Mouse (Mus musculus): ENCODE results near the gene Ccdc115. TPM values are rescaled to one million over a fixed set of nuclear protein-coding genes. Genes with fewer than 3 reads are reported as not detected.
"Not testable (repeated sequence)": the region's sequence is repeated elsewhere in the genome, so short reads cannot be mapped to it uniquely, and the experiment has no call there.

Gene Ccdc115
- polyA plus RNA-seq, 1 experiment from 2014 or later: 55.1 TPM

DNA sequence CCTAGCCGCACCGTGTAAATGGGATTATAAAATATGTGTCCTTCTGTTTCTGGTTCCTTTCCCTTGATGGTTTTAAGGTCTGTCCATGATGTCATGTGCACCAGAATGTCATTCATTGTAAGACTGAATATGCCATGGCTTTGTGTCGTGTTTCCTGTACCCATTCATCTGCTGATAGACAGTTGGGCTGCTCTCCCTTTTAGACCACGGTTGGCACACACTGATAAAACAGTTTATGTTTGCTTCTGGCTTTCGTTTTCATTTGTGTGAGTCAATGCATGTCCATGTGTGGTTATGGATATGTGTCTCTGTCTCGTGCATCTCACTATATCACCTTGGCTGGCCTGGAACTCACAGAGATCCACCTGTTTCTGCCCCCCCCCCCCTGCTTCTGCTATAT lies 26.0 kb upstream of the Ccdc115 start:
- no peak for DNase-seq (ENCODE audit: low spot score)
- H3K9me3 ChIP-seq: no peaks in the 10 kb centered on the region
- H3K27ac ChIP-seq (replicated peaks): no peak overlapping the region
- no peak overlapping the region for H3K4me3 ChIP-seq
- 86% methylated on average over 6 of the region's 6 CpGs for WGBS
- no peaks in the 10 kb centered on the region for H3K4me1 ChIP-seq
- no peaks in the 10 kb centered on the region for H3K36me3 ChIP-seq (replicated peaks)
- H3K27me3 ChIP-seq (replicated peaks; ENCODE audit: low read depth, poor library complexity, severe bottlenecking): peaks cover 26% of the 10 kb centered on the region

DNA sequence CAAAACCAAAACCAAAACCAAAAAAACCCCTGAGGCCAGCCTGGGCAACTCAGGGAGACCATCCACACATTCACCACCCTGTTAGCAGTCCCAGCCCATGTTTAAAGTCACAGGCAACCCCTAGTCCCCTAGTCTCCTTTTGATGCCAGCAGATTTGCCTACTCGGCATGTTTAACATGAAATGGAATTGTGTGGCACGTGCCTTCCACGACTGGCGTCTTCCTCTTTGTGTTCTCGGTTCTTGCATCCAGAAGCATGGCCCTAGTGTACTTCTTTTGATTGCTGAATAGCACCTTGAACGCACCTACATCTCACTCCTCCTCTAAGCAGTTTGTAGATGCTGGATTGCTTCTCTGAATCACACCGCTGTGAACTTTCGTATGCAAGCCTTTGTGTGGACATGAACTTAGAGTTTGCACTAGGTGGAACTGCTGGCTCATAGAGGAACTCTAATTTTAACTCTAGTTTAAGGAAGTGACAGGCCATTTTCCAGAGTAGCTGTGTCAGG lies 24.9 kb upstream of the Ccdc115 start:
- Histone ChIP-seq H3K9me3 (no peaks in the 10 kb centered on the region), H3K36me3 (replicated peaks) (no peaks in the 10 kb centered on the region), H3K27ac (replicated peaks) (no peak overlapping the region), H3K4me1 (peaks cover 6% of the 10 kb centered on the region), H3K27me3 (replicated peaks; ENCODE audit: low read depth, poor library complexity, severe bottlenecking) (peaks cover 36% of the 10 kb centered on the region), H3K4me3 (no peak overlapping the region)
- DNase-seq (ENCODE audit: low spot score): no peak
- WGBS: 90% methylated on average over 8 of the region's 8 CpGs

DNA sequence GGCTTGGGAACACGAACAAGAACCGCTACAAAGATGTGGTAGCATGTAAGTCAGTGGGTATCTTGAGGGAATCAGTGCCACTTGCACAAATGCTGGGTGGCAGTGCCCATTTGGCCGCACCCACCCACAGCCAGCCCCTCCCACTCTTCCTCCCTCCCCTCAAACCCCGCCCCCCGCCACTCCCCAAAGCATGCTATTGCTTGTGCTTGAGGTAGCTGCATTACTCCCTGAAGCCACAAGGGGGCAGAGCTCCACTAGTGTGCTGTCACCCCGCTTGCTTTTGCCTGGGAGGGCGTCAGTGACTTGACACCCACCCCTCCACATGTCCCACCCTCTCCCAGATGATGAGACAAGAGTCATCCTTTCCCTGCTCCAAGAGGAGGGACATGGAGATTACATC lies 23.3 kb upstream of the Ccdc115 start:
- DNase-seq (ENCODE audit: low spot score): peak; percentile 71
- Histone ChIP-seq H3K36me3 (replicated peaks) (no peaks in the 10 kb centered on the region), H3K4me1 (peaks cover 11% of the 10 kb centered on the region), H3K9me3 (no peaks in the 10 kb centered on the region), H3K27ac (replicated peaks) (no peak overlapping the region), H3K4me3 (no peak overlapping the region), H3K27me3 (replicated peaks; ENCODE audit: low read depth, poor library complexity, severe bottlenecking) (peaks cover 52% of the 10 kb centered on the region)
- 11% methylated on average over 7 of the region's 7 CpGs for WGBS

GRCm38 (mm10) chr1:34460061-34460441 lies 20.6 kb upstream of the Ccdc115 start:
- WGBS: 2% methylated on average over 15 of the region's 15 CpGs
- peaks cover 68% of the 10 kb centered on the region for H3K27me3 ChIP-seq (replicated peaks; ENCODE audit: low read depth, poor library complexity, severe bottlenecking)
- no peak overlapping the region for H3K27ac ChIP-seq (replicated peaks)
- no peak for DNase-seq (ENCODE audit: low spot score)
- H3K4me3 ChIP-seq: peak overlapping the region; percentile 71
- no peaks in the 10 kb centered on the region for H3K9me3 ChIP-seq
- H3K36me3 ChIP-seq (replicated peaks): no peaks in the 10 kb centered on the region
- peaks cover 11% of the 10 kb centered on the region for H3K4me1 ChIP-seq

GRCm38 (mm10) chr1:34459284-34460060 lies 20.0 kb upstream of the Ccdc115 start, which contains the start of gene Ptpn18:
TSS of gene Ptpn18 (plus strand) at chr1:34459762.
- 0 out of 2 replicates have a peak within 1 kb of the TSS, but pooled peaks have one; percentile 24 for H3K27ac ChIP-seq (replicated peaks)
- H3K36me3 ChIP-seq (replicated peaks): no peaks in the 10 kb centered on the region
- no peaks in the 10 kb centered on the region for H3K9me3 ChIP-seq
- under 1% methylated on average over 48 of the region's 48 CpGs for WGBS
- DNase-seq (ENCODE audit: low spot score): peak; percentile 91
- H3K4me1 ChIP-seq: peaks cover 11% of the 10 kb centered on the region
- peaks cover 68% of the 10 kb centered on the region for H3K27me3 ChIP-seq (replicated peaks; ENCODE audit: low read depth, poor library complexity, severe bottlenecking)
- peak within 1 kb of the TSS; percentile 71 for H3K4me3 ChIP-seq

GRCm38 (mm10) chr1:34458431-34458830 lies 19.0 kb upstream of the Ccdc115 start:
- DNase-seq (ENCODE audit: low spot score): peak; percentile 11
- H3K27me3 ChIP-seq (replicated peaks; ENCODE audit: low read depth, poor library complexity, severe bottlenecking): peaks cover 68% of the 10 kb centered on the region
- H3K36me3 ChIP-seq (replicated peaks): no peaks in the 10 kb centered on the region
- 33% methylated on average over 8 of the region's 8 CpGs for WGBS
- no peak overlapping the region for H3K4me3 ChIP-seq
- no peaks in the 10 kb centered on the region for H3K9me3 ChIP-seq
- H3K27ac ChIP-seq (replicated peaks): no peak overlapping the region
- H3K4me1 ChIP-seq: peaks cover 11% of the 10 kb centered on the region

DNA sequence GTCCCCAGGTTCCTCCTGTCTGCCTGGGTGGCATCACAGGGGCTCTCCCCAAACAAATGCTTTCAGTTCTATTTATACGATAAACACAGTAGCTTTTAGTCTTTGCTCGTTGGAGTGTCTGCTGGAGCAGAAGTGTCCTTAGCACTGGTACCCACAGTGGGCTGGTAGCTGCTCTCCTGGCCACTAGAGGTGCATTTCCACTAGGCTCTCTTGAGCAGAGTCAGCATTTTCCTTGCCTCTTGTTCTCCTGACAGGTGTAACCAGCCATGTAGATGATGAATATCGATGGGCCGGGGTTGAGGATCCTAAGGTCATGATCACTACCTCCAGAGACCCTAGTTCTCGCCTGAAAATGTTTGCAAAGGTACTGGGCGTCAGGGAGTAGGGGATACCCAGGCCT lies 3.7 kb upstream of the Ccdc115 start:
- DNase-seq (ENCODE audit: low spot score): no peak
- Histone ChIP-seq H3K9me3 (no peaks in the 10 kb centered on the region), H3K27me3 (replicated peaks; ENCODE audit: low read depth, poor library complexity, severe bottlenecking) (no peaks in the 10 kb centered on the region), H3K4me1 (peaks cover 17% of the 10 kb centered on the region), H3K27ac (replicated peaks) (no peak overlapping the region), H3K36me3 (replicated peaks) (peaks cover 62% of the 10 kb centered on the region), H3K4me3 (no peak overlapping the region)
- WGBS: 94% methylated on average over 6 of the region's 6 CpGs

GRCm38 (mm10) chr1:34439961-34440630 lies 624 bp upstream of the Ccdc115 start:
- 8% methylated on average over 31 of the region's 31 CpGs for WGBS
- no peak for DNase-seq (ENCODE audit: low spot score)
- Histone ChIP-seq H3K27me3 (replicated peaks; ENCODE audit: low read depth, poor library complexity, severe bottlenecking) (no peaks in the 10 kb centered on the region), H3K4me1 (peaks cover 17% of the 10 kb centered on the region), H3K36me3 (replicated peaks) (peaks cover 51% of the 10 kb centered on the region), H3K9me3 (no peaks in the 10 kb centered on the region), H3K4me3 (peak overlapping the region; percentile 84), H3K27ac (replicated peaks) (peak overlapping the region; percentile 85)

DNA sequence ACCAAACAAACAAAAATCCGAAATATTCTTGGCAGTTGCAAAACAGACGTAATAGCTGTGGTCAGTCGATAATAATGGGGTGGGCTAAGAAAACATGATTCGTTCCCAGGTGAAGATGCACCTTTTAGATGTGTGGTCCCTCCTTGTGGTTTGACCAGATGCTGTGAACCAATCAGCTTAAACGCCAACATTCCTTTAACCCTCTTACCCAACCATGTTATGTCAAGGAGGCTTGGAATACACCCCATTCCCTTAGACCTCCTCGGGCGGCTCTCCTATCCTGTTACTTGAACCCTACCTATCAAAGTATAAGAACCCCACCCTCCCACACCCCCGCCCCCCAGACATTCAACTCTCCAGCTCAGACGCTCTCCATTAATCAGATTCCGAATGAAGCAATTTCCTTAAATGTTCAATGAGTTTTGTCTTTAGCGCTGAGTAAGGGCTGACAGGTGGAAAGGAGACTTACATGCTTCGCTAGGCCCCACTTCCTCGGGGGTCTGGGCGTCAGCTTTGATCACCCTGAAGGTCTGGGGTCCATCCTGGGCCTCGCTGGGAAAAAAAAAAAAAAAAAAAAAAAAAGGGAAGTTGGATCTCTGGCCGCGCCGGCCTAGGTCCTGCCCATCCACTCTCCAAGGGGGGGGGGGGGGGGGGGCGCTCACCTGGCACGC lies 956 bp downstream of the Ccdc115 start:
- Histone ChIP-seq H3K36me3 (replicated peaks) (peaks cover 35% of the 10 kb centered on the region), H3K27me3 (replicated peaks; ENCODE audit: low read depth, poor library complexity, severe bottlenecking) (no peaks in the 10 kb centered on the region), H3K9me3 (no peaks in the 10 kb centered on the region), H3K27ac (replicated peaks) (peak overlapping the region; percentile 85), H3K4me3 (peak overlapping the region; percentile 84), H3K4me1 (peaks cover 24% of the 10 kb centered on the region)
- 41% methylated on average over 17 of the region's 20 CpGs for WGBS
- no peak for DNase-seq (ENCODE audit: low spot score)

GRCm38 (mm10) chr1:34437366-34437765 lies 2.1 kb downstream of the Ccdc115 start:
- not testable (repeated sequence) for H3K27ac ChIP-seq (replicated peaks); DNase-seq (ENCODE audit: low spot score); H3K4me3 ChIP-seq; H3K9me3 ChIP-seq; H3K27me3 ChIP-seq (replicated peaks; ENCODE audit: low read depth, poor library complexity, severe bottlenecking)
- H3K4me1 ChIP-seq: peaks cover 31% of the 10 kb centered on the region
- peaks cover 24% of the 10 kb centered on the region for H3K36me3 ChIP-seq (replicated peaks)
- WGBS: 94% methylated on average over 8 of the region's 8 CpGs

DNA sequence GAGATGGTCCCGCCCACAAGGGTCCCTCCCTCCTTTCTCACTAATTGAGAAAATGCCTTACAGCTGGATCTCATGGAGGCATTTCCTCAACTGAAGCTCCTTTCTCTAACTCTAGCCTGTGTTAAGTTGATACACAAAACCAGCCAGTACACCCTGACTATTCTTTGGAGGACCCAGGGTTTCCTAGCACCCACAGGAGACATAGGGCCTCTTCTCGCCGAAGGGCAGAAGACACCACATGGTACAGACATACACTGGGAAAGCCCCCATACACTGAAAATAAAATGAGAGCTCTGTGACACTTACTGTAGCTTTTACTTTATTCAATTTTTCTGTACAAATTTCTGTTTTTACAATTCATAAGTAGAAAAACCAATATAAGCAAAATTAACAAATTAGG lies 3.1 kb downstream of the Ccdc115 start:
- Histone ChIP-seq H3K4me3 (no peak overlapping the region), H3K4me1 (peaks cover 31% of the 10 kb centered on the region), H3K9me3 (peaks cover 10% of the 10 kb centered on the region), H3K27me3 (replicated peaks; ENCODE audit: low read depth, poor library complexity, severe bottlenecking) (no peaks in the 10 kb centered on the region), H3K27ac (replicated peaks) (no peak overlapping the region), H3K36me3 (replicated peaks) (peaks cover 24% of the 10 kb centered on the region)
- 78% methylated on average over 3 of the region's 3 CpGs for WGBS
- no peak for DNase-seq (ENCODE audit: low spot score)

- Histone ChIP-seq H3K27ac (replicated peaks) (peak overlapping the region; percentile 91), H3K27me3 (replicated peaks; ENCODE audit: low read depth, poor library complexity, severe bottlenecking) (no peaks in the 10 kb centered on the region), H3K36me3 (replicated peaks) (peaks cover 29% of the 10 kb centered on the region), H3K4me3 (peak overlapping the region; percentile 72), H3K9me3 (peaks cover 18% of the 10 kb centered on the region), H3K4me1 (peaks cover 24% of the 10 kb centered on the region)
- no peak for DNase-seq (ENCODE audit: low spot score)
- WGBS: 32% methylated on average over 8 of the region's 8 CpGs
Observed at GRCm38 (mm10) chr1:34435371-34436120, 3.9 kb downstream of the Ccdc115 start.
